Mouse (Mus musculus): ENCODE results near the gene Camk2b. TPM values are rescaled to one million over a fixed set of nuclear protein-coding genes. Genes with fewer than 3 reads are reported as not detected.
"Not testable (repeated sequence)": the region's sequence is repeated elsewhere in the genome, so short reads cannot be mapped to it uniquely, and the experiment has no call there.

Camk2b gene
- polyA plus RNA-seq (2016; fragmentation: Nextera tagmentation; extraction: Ambion mirVana) = 1.8 and 3.6 TPM in 2 replicates

- Histone ChIP-seq H3K27ac (no peak within 1 kb of the TSS), H3K27me3 (ENCODE audit: insufficient read depth, poor library complexity, severe bottlenecking) (peaks cover 99% of the 10 kb centered on the region), H3K9me3 (no peaks in the 10 kb centered on the region), H3K4me3 (peak within 1 kb of the TSS; percentile 60), H3K4me1 (replicated peaks) (peaks cover 39% of the 10 kb centered on the region), H3K36me3 (no peaks in the 10 kb centered on the region)
- no peak for DNase-seq (ENCODE audit: low spot score)
- 15% methylated on average over 6 of the region's 6 CpGs for WGBS
These were observed at the start of gene Camk2b for GRCm38 (mm10) chr11:6066176-6066575. Gene Camk2b, minus strand, starts transcription at chr11:6066362.

- Histone ChIP-seq H3K36me3 (peaks cover 78% of the 10 kb centered on the region), H3K27me3 (ENCODE audit: insufficient read depth, poor library complexity, severe bottlenecking) (no peaks in the 10 kb centered on the region), H3K9me3 (no peaks in the 10 kb centered on the region), H3K27ac (no peak overlapping the region), H3K4me1 (replicated peaks) (no peaks in the 10 kb centered on the region), H3K4me3 (no peak overlapping the region)
- DNase-seq (ENCODE audit: low spot score) = no peak
- WGBS = 96% methylated on average over 5 of the region's 5 CpGs
These were observed 45.7 kb upstream of the Camk2b start for GRCm38 (mm10) chr11:6111734-6112484.

- Histone ChIP-seq H3K27me3 (ENCODE audit: insufficient read depth, poor library complexity, severe bottlenecking) (no peaks in the 10 kb centered on the region), H3K4me3 (no peak overlapping the region), H3K27ac (no peak overlapping the region), H3K9me3 (no peaks in the 10 kb centered on the region), H3K4me1 (replicated peaks) (no peaks in the 10 kb centered on the region), H3K36me3 (peaks cover 96% of the 10 kb centered on the region)
- DNase-seq (ENCODE audit: low spot score) = no peak
These were observed 43.8 kb upstream of the Camk2b start for GRCm38 (mm10) chr11:6109990-6110389.

- no peak overlapping the region for H3K4me3 ChIP-seq
- no peaks in the 10 kb centered on the region for H3K27me3 ChIP-seq (ENCODE audit: insufficient read depth, poor library complexity, severe bottlenecking)
- H3K36me3 ChIP-seq = peaks cover 96% of the 10 kb centered on the region
- H3K27ac ChIP-seq = no peak overlapping the region
- 90% methylated on average over 5 of the region's 5 CpGs for WGBS
- no peak for DNase-seq (ENCODE audit: low spot score)
- H3K9me3 ChIP-seq = no peaks in the 10 kb centered on the region
- no peaks in the 10 kb centered on the region for H3K4me1 ChIP-seq (replicated peaks)
These were observed 42.1 kb upstream of the Camk2b start for GRCm38 (mm10) chr11:6108296-6108695.

GRCm38 (mm10) chr11:6107722-6108121, 41.6 kb upstream of the Camk2b start:
- DNase-seq (ENCODE audit: low spot score) = no peak
- Histone ChIP-seq H3K36me3 (peaks cover 90% of the 10 kb centered on the region), H3K4me3 (no peak overlapping the region), H3K4me1 (replicated peaks) (no peaks in the 10 kb centered on the region), H3K9me3 (no peaks in the 10 kb centered on the region), H3K27me3 (ENCODE audit: insufficient read depth, poor library complexity, severe bottlenecking) (no peaks in the 10 kb centered on the region), H3K27ac (no peak overlapping the region)
- 76% methylated on average over 3 of the region's 3 CpGs for WGBS

GRCm38 (mm10) chr11:6104734-6105133, 38.6 kb upstream of the Camk2b start:
- Histone ChIP-seq H3K4me3 (no peak overlapping the region), H3K36me3 (peaks cover 61% of the 10 kb centered on the region), H3K27ac (no peak overlapping the region), H3K9me3 (no peaks in the 10 kb centered on the region), H3K27me3 (ENCODE audit: insufficient read depth, poor library complexity, severe bottlenecking) (no peaks in the 10 kb centered on the region), H3K4me1 (replicated peaks) (peaks cover 9% of the 10 kb centered on the region)
- no peak for DNase-seq (ENCODE audit: low spot score)
- WGBS = 90% methylated on average over 5 of the region's 5 CpGs

- H3K27me3 ChIP-seq (ENCODE audit: insufficient read depth, poor library complexity, severe bottlenecking); H3K4me1 ChIP-seq (replicated peaks); H3K27ac ChIP-seq; DNase-seq (ENCODE audit: low spot score); H3K9me3 ChIP-seq; H3K36me3 ChIP-seq; H3K4me3 ChIP-seq: not testable (repeated sequence)
- WGBS = 89% methylated on average over 3 of the region's 3 CpGs
These were observed 30.5 kb upstream of the Camk2b start for GRCm38 (mm10) chr11:6096637-6097036.

- Histone ChIP-seq H3K4me3 (no peak overlapping the region), H3K4me1 (replicated peaks) (no peaks in the 10 kb centered on the region), H3K9me3 (no peaks in the 10 kb centered on the region), H3K36me3 (no peaks in the 10 kb centered on the region), H3K27ac (no peak overlapping the region), H3K27me3 (ENCODE audit: insufficient read depth, poor library complexity, severe bottlenecking) (no peaks in the 10 kb centered on the region)
- WGBS = 82% methylated on average over 4 of the region's 4 CpGs
- no peak for DNase-seq (ENCODE audit: low spot score)
These were observed 20.8 kb upstream of the Camk2b start for GRCm38 (mm10) chr11:6086991-6087390.

- no peak overlapping the region for H3K4me3 ChIP-seq
- WGBS = 86% methylated on average over 2 of the region's 2 CpGs
- no peaks in the 10 kb centered on the region for H3K27me3 ChIP-seq (ENCODE audit: insufficient read depth, poor library complexity, severe bottlenecking)
- H3K36me3 ChIP-seq = no peaks in the 10 kb centered on the region
- no peak for DNase-seq (ENCODE audit: low spot score)
- H3K4me1 ChIP-seq (replicated peaks) = no peaks in the 10 kb centered on the region
- no peaks in the 10 kb centered on the region for H3K9me3 ChIP-seq
- H3K27ac ChIP-seq = no peak overlapping the region
These were observed 12.6 kb upstream of the Camk2b start for GRCm38 (mm10) chr11:6078737-6079136.

GRCm38 (mm10) chr11:6075618-6076066, 9.5 kb upstream of the Camk2b start:
- no peak for DNase-seq (ENCODE audit: low spot score)
- H3K9me3 ChIP-seq = no peaks in the 10 kb centered on the region
- no peak overlapping the region for H3K27ac ChIP-seq
- H3K36me3 ChIP-seq = no peaks in the 10 kb centered on the region
- no peaks in the 10 kb centered on the region for H3K4me1 ChIP-seq (replicated peaks)
- no peak overlapping the region for H3K4me3 ChIP-seq
- H3K27me3 ChIP-seq (ENCODE audit: insufficient read depth, poor library complexity, severe bottlenecking) = peaks cover 13% of the 10 kb centered on the region
- WGBS = 80% methylated on average over 8 of the region's 8 CpGs

- peaks cover 33% of the 10 kb centered on the region for H3K4me1 ChIP-seq (replicated peaks)
- H3K27me3 ChIP-seq (ENCODE audit: insufficient read depth, poor library complexity, severe bottlenecking) = peaks cover 86% of the 10 kb centered on the region
- DNase-seq (ENCODE audit: low spot score) = peak; percentile 33
- H3K4me3 ChIP-seq = peak overlapping the region; percentile 36
- 6% methylated on average over 18 of the region's 19 CpGs for WGBS
- no peak overlapping the region for H3K27ac ChIP-seq
- H3K36me3 ChIP-seq = no peaks in the 10 kb centered on the region
- H3K9me3 ChIP-seq = no peaks in the 10 kb centered on the region
These were observed 2.2 kb upstream of the Camk2b start for GRCm38 (mm10) chr11:6068181-6068957.

- H3K9me3 ChIP-seq = no peaks in the 10 kb centered on the region
- H3K27me3 ChIP-seq (ENCODE audit: insufficient read depth, poor library complexity, severe bottlenecking) = peaks cover 98% of the 10 kb centered on the region
- WGBS = 34% methylated on average over 9 of the region's 9 CpGs
- no peak for DNase-seq (ENCODE audit: low spot score)
- no peaks in the 10 kb centered on the region for H3K36me3 ChIP-seq
- no peak overlapping the region for H3K4me3 ChIP-seq
- H3K4me1 ChIP-seq (replicated peaks) = peaks cover 33% of the 10 kb centered on the region
- H3K27ac ChIP-seq = no peak overlapping the region
These were observed 998 bp upstream of the Camk2b start for GRCm38 (mm10) chr11:6067160-6067559.

GRCm38 (mm10) chr11:6065551-6066121, 526 bp downstream of the Camk2b start:
- Histone ChIP-seq H3K9me3 (no peaks in the 10 kb centered on the region), H3K4me1 (replicated peaks) (peaks cover 39% of the 10 kb centered on the region), H3K4me3 (peak overlapping the region; percentile 60), H3K36me3 (no peaks in the 10 kb centered on the region), H3K27me3 (ENCODE audit: insufficient read depth, poor library complexity, severe bottlenecking) (peaks cover 96% of the 10 kb centered on the region), H3K27ac (no peak overlapping the region)
- peak; percentile 19 for DNase-seq (ENCODE audit: low spot score)
- WGBS = 1% methylated on average over 70 of the region's 95 CpGs
